Mouse (Mus musculus) CH12.LX (cell line): ENCODE data around the gene Ccn5. TPM values are rescaled to one million over a fixed set of nuclear protein-coding genes. Genes with fewer than 3 reads are reported as not detected.
A peak's percentile ranks its signal among the peaks of the same experiment; 100 is the strongest.

Experiments used
- DNase-seq: peaks from one replicate; pipeline ENCODE4 v3.0.0-alpha.2; 2013; ENCODE audit errors: extremely low read depth
- H3K27ac ChIP-seq: 2 replicates; pipeline ENCODE4 v1.5.1; 2012; ENCODE audit warnings: low read depth, mild to moderate bottlenecking, control low read depth, moderate library complexity; ENCODE audit not compliant: insufficient read depth
- H3K27me3 ChIP-seq: replicated peaks from 2 replicates; pipeline ENCODE3; 2012; ENCODE audit warnings: inconsistent platforms
- H3K36me3 ChIP-seq, 2 experiments: replicated peaks in 1 of 2; 2 replicates each; pipeline versions ENCODE3 to v1.6.1; 2012; ENCODE audit warnings: inconsistent platforms in 1 of 2, low read length in 1 of 2, mild to moderate bottlenecking in 1 of 2, mixed read lengths in 1 of 2, moderate library complexity in 1 of 2; ENCODE audit not compliant: control insufficient read depth in 1 of 2, insufficient read depth in 1 of 2
- H3K4me1 ChIP-seq, 2 experiments: 2 replicates each; pipeline ENCODE4 v1.6.1; 2012; ENCODE audit warnings: inconsistent platforms in 1 of 2, moderate library complexity in 1 of 2; ENCODE audit not compliant: insufficient read depth in 2 of 2, control insufficient read depth in 1 of 2
- H3K4me2 ChIP-seq: 2 replicates; pipeline ENCODE4 v1.6.1; 2012; ENCODE audit warnings: low read depth, mild to moderate bottlenecking, control low read depth; ENCODE audit not compliant: poor library complexity, insufficient read depth, severe bottlenecking
- H3K4me3 ChIP-seq, 3 experiments: fragments of 150-350 bp in 1 of 3; sonication (generic) in 1 of 3; replicated peaks in 1 of 3; 2 replicates each; pipeline versions ENCODE3 to v1.5.1; 2011 to 2012; ENCODE audit warnings: low read depth in 2 of 3, low read length in 2 of 3, mild to moderate bottlenecking in 2 of 3, moderate library complexity in 2 of 3, control low read depth in 1 of 3, improper control_type of control experiment in 1 of 3, inconsistent platforms in 1 of 3, mixed read lengths in 1 of 3; ENCODE audit not compliant: poor library complexity in 1 of 3
- H3K79me2 ChIP-seq: replicated peaks from 2 replicates; pipeline ENCODE4 v1.6.1; 2012; ENCODE audit warnings: mild to moderate bottlenecking, moderate library complexity; ENCODE audit not compliant: control insufficient read depth, poor library complexity, insufficient read depth, severe bottlenecking; ENCODE audit errors: extremely low read depth
- H3K9ac ChIP-seq: 2 replicates; pipeline ENCODE4 v1.6.1; 2012; ENCODE audit warnings: low read depth, mild to moderate bottlenecking, control low read depth, moderate library complexity; ENCODE audit not compliant: insufficient read depth
- H3K9me3 ChIP-seq: replicated peaks from 2 replicates; pipeline ENCODE3; 2012; ENCODE audit warnings: low read length, inconsistent platforms, mixed read lengths
- BHLHE40 ChIP-seq: IDR thresholded peaks from 2 replicates; pipeline ENCODE4 v1.6.1; 2011; ENCODE audit warnings: mild to moderate bottlenecking, low read depth, low read length, improper control_type of control experiment
- CTCF ChIP-seq, 2 experiments: IDR thresholded peaks in 1 of 2; conservative IDR thresholded peaks in 1 of 2; 2 replicates each; pipeline ENCODE4 v1.5.1; 2011 to 2012; ENCODE audit warnings: low read depth in 2 of 2, low read length in 2 of 2, improper control_type of control experiment in 1 of 2, inconsistent platforms in 1 of 2, mild to moderate bottlenecking in 1 of 2, moderate library complexity in 1 of 2
- E2F4 ChIP-seq: IDR thresholded peaks from 2 replicates; pipeline ENCODE4 v1.6.1; 2011; ENCODE audit warnings: low read depth, low read length, improper control_type of control experiment; ENCODE audit not compliant: insufficient replicate concordance
- ELF1 ChIP-seq: IDR thresholded peaks from 2 replicates; pipeline ENCODE4 v1.6.1; 2014; ENCODE audit warnings: low read depth, mild to moderate bottlenecking, inconsistent platforms, low read length, improper control_type of control experiment
- EP300 ChIP-seq: IDR thresholded peaks from 2 replicates; pipeline ENCODE4 v1.6.1; 2011; ENCODE audit warnings: low read length, improper control_type of control experiment
- JUN ChIP-seq: IDR thresholded peaks from 2 replicates; pipeline ENCODE4 v1.6.1; 2011; ENCODE audit warnings: low read depth, mild to moderate bottlenecking, low read length, improper control_type of control experiment, moderate library complexity; ENCODE audit not compliant: insufficient read depth
- JUND ChIP-seq: conservative IDR thresholded peaks from 2 replicates; pipeline ENCODE4 v1.6.1; 2011; ENCODE audit warnings: low read depth, low read length, improper control_type of control experiment
- MEF2A ChIP-seq: IDR thresholded peaks from 2 replicates; pipeline ENCODE4 v1.6.1; 2014; ENCODE audit warnings: low read depth, mild to moderate bottlenecking, inconsistent platforms, low read length, improper control_type of control experiment, borderline replicate concordance
- MXI1 ChIP-seq: IDR thresholded peaks from 2 replicates; pipeline ENCODE4 v1.6.1; 2011; ENCODE audit warnings: mild to moderate bottlenecking, low read depth, low read length, improper control_type of control experiment
- MYC ChIP-seq: IDR thresholded peaks from 2 replicates; pipeline ENCODE4 v1.6.1; 2011; ENCODE audit warnings: low read depth, mild to moderate bottlenecking, improper control_type of control experiment, low read length
- NELFE ChIP-seq: IDR thresholded peaks from 2 replicates; pipeline ENCODE4 v1.6.1; 2011; ENCODE audit warnings: low read depth, low read length, improper control_type of control experiment
- POLR2A ChIP-seq: IDR thresholded peaks from 2 replicates; pipeline ENCODE4 v1.6.1; 2011; ENCODE audit warnings: low read depth, mild to moderate bottlenecking, improper control_type of control experiment, low read length
- RAD21 ChIP-seq: IDR thresholded peaks from 2 replicates; pipeline ENCODE4 v1.6.1; 2011; ENCODE audit warnings: low read depth, mild to moderate bottlenecking, low read length, improper control_type of control experiment, moderate library complexity
- RCOR1 ChIP-seq: conservative IDR thresholded peaks from 2 replicates; pipeline ENCODE4 v1.6.1; 2012; ENCODE audit warnings: low read depth, mild to moderate bottlenecking, inconsistent platforms, low read length, improper control_type of control experiment
- SIN3A ChIP-seq: IDR thresholded peaks from 2 replicates; pipeline ENCODE4 v1.6.1; 2012; ENCODE audit warnings: low read length, improper control_type of control experiment, inconsistent platforms
- SMC3 ChIP-seq: IDR thresholded peaks from 2 replicates; pipeline ENCODE4 v1.6.1; 2011; ENCODE audit warnings: low read depth, low read length, improper control_type of control experiment
- UBTF ChIP-seq: IDR thresholded peaks from 2 replicates; pipeline ENCODE4 v1.6.1; 2012; ENCODE audit warnings: low read depth, mild to moderate bottlenecking, inconsistent platforms, low read length, improper control_type of control experiment, moderate library complexity
- ZKSCAN1 ChIP-seq: IDR thresholded peaks from 2 replicates; pipeline ENCODE4 v1.6.1; 2012; ENCODE audit warnings: low read depth, inconsistent platforms, low read length, improper control_type of control experiment, borderline replicate concordance
- ZMIZ1 ChIP-seq: IDR thresholded peaks from 2 replicates; pipeline ENCODE4 v1.6.1; 2012; ENCODE audit warnings: low read depth, mild to moderate bottlenecking, inconsistent platforms, low read length, improper control_type of control experiment
- dilution Hi-C: fragments of 300-500 bp; cut with MboI; formaldehyde crosslinking; loops from 2 replicates; pipeline ENCODE4 v1.14.3; 2020; ENCODE audit warnings: low sequenced_read_pairs; ENCODE audit not compliant: extremely low pct_unique_long_range_greater_than_20kb, extremely low pct_ligation_motif_present
- in situ Hi-C: fragments of 300-500 bp; cut with MboI; formaldehyde crosslinking; loops from 3 replicates; pipeline ENCODE4 v1.14.3; 2019; ENCODE audit warnings: low sequenced_read_pairs, low pct_ligation_motif_present, low pct_unique_long_range_greater_than_20kb, mixed read lengths
- polyA plus RNA-seq: library from polyadenylated mRNA; unstranded; fragments of >175 nt; gene quantifications from 2 replicates; pipeline ENCODE4 v1.2.1, GENCODE M21; 2012; ENCODE audit warnings: low read depth; ENCODE audit not compliant: insufficient read length
- total RNA-seq, 2 experiments: library from RNA; depleted of rRNA; stranded (reverse); fragments of 300-350 nt in 1 of 2; fragments of >200 nt in 1 of 2; gene quantifications; 2 replicates each; pipeline ENCODE4 v1.2.3; 2012 to 2014

Gene Ccn5
- total and polyA plus RNA-seq, 3 experiments, result not detected

DNA sequence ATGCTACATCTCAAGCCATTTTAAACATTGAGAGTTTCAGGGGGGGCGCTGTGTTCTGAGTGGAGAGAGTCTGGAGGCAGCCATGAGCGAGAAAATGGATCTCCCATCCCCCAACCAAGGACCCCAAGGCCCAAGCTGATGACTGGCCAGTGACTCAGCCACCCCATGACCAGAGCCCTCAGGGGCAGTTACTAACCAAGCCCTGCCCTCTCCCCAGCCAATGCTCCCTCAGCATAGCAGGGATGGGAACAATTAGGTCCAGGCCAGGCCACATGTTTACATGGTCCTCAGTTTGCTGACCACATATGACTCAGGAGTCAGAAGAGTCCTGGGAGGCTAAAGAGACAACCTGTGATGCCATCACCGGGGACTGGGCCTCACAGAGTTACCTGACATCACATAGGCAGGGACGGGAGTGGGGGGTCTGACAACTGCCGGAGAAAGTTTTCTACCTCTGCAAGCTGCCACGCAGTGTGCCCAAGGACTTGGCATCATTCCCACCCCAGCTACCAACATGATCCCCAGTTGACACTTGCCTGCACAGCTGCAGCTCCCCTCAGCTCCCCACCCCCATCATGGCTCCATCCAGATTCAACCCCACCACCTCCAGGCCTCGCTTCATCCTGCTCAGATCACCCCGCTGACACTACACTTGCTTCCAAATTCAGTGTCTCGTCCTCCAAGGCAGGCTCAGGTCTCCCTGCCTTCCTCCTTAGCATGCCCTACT, 5.8 kb upstream of the Ccn5 start:
- no peak overlapping the region for H3K4me3 ChIP-seq
- in situ Hi-C loops, result no loop called here
- no peaks in the 10 kb centered on the region for H3K4me1 ChIP-seq
- no peak overlapping the region for H3K9ac ChIP-seq
- no peak overlapping the region for H3K4me2 ChIP-seq
- dilution Hi-C loops, result no loop called here
- no peaks in the 10 kb centered on the region for H3K79me2 ChIP-seq
- DNase-seq, result no peak
- peaks cover 86% of the 10 kb centered on the region for H3K27me3 ChIP-seq
- no peak overlapping the region for H3K27ac ChIP-seq
- no peaks in the 10 kb centered on the region for H3K9me3 ChIP-seq
- H3K36me3 ChIP-seq, result no peaks in the 10 kb centered on the region
- TF ChIP-seq NELFE, result no peak
- no peak for TF ChIP-seq JUND
- TF ChIP-seq UBTF, result no peak
- no peak for TF ChIP-seq ZMIZ1
- no peak for TF ChIP-seq EP300
- no peak for TF ChIP-seq MYC
- TF ChIP-seq ELF1, result no peak
- TF ChIP-seq E2F4, result no peak
- TF ChIP-seq ZKSCAN1, result no peak
- TF ChIP-seq RCOR1, result no peak
- no peak for TF ChIP-seq MEF2A
- no peak for TF ChIP-seq JUN
- TF ChIP-seq POLR2A, result no peak
- TF ChIP-seq MXI1, result no peak
- TF ChIP-seq BHLHE40, result no peak

- dilution Hi-C loops, result no loop called here
- Histone ChIP-seq H3K27ac (no peak overlapping the region), H3K4me2 (no peak overlapping the region), H3K9ac (no peak overlapping the region), H3K4me3 (no peak overlapping the region)
- peak; percentile 33 for DNase-seq
- peak; percentile 53 for TF ChIP-seq RAD21
- TF ChIP-seq JUN, result no peak
- TF ChIP-seq CTCF (conservative IDR thresholded peaks at IDR 0.05 in 1 of 2, IDR thresholded peaks at IDR 0.05 in 1 of 2; ENCODE audit: low read depth in 2 of 2, low read length in 2 of 2), result peak; percentile 78 to 81
- peak; percentile 74 for TF ChIP-seq SMC3
- TF ChIP-seq SIN3A, result no peak
- TF ChIP-seq, all 38 proteins: peak for 3
- H3K9me3 ChIP-seq, result no peaks in the 10 kb centered on the region
- no peaks in the 10 kb centered on the region for H3K79me2 ChIP-seq
- in situ Hi-C loops, result no loop called here
- H3K36me3 ChIP-seq, result no peaks in the 10 kb centered on the region
- H3K27me3 ChIP-seq, result peaks cover 42% of the 10 kb centered on the region
- no peaks in the 10 kb centered on the region for H3K4me1 ChIP-seq
Measured at GRCm38 (mm10) chr2:163823248-163823647, 2.6 kb downstream of the Ccn5 start.
